Mouse (Mus musculus) MEL (cell line): Measurements from ENCODE around the gene Rogdi.
A peak's percentile ranks its signal among the peaks of the same experiment; 100 is the strongest.

Source experiments
- CHD2 ChIP-seq: IDR thresholded peaks from 2 replicates; pipeline ENCODE4 v1.6.1; 2011; ENCODE audit warnings: low read length, improper control_type of control experiment
- CTCF ChIP-seq, 3 experiments: IDR thresholded peaks in 2 of 3; conservative IDR thresholded peaks in 1 of 3; 2 replicates each; pipeline ENCODE4 v1.5.1; 2011 to 2012; ENCODE audit warnings: low read length in 3 of 3, low read depth in 2 of 3, mild to moderate bottlenecking in 2 of 3, improper control_type of control experiment in 1 of 3, inconsistent platforms in 1 of 3, mixed read lengths in 1 of 3, moderate library complexity in 1 of 3; ENCODE audit not compliant: control insufficient read depth in 1 of 3, insufficient read depth in 1 of 3, poor library complexity in 1 of 3, severe bottlenecking in 1 of 3
- EP300 ChIP-seq, 2 experiments: IDR thresholded peaks; 2 replicates each; pipeline ENCODE4 v1.6.1; 2011; ENCODE audit warnings: improper control_type of control experiment in 2 of 2, low read length in 2 of 2, low read depth in 1 of 2, mild to moderate bottlenecking in 1 of 2
- MAX ChIP-seq: IDR thresholded peaks from 2 replicates; pipeline ENCODE4 v1.6.1; 2011; ENCODE audit warnings: low read length, improper control_type of control experiment
- POLR2AphosphoS2 ChIP-seq: IDR thresholded peaks from 2 replicates; pipeline ENCODE4 v1.6.1; 2011; ENCODE audit warnings: low read length, improper control_type of control experiment
- POLR2AphosphoS5 ChIP-seq: IDR thresholded peaks from 2 replicates; pipeline ENCODE4 v1.6.1; 2012; ENCODE audit warnings: low read depth, borderline replicate concordance, mild to moderate bottlenecking, inconsistent platforms, low read length, moderate library complexity, mixed read lengths
- SMC3 ChIP-seq: IDR thresholded peaks from 2 replicates; pipeline ENCODE4 v1.6.1; 2011; ENCODE audit warnings: low read depth, low read length, improper control_type of control experiment
- TCF12 ChIP-seq: IDR thresholded peaks from 2 replicates; pipeline ENCODE4 v1.6.1; 2014; ENCODE audit warnings: low read depth, mild to moderate bottlenecking, inconsistent platforms, low read length, improper control_type of control experiment, moderate library complexity
- ZC3H11A ChIP-seq: IDR thresholded peaks from 2 replicates; pipeline ENCODE4 v1.6.1; 2012; ENCODE audit warnings: low read depth, mild to moderate bottlenecking, inconsistent platforms, low read length, improper control_type of control experiment

DNA sequence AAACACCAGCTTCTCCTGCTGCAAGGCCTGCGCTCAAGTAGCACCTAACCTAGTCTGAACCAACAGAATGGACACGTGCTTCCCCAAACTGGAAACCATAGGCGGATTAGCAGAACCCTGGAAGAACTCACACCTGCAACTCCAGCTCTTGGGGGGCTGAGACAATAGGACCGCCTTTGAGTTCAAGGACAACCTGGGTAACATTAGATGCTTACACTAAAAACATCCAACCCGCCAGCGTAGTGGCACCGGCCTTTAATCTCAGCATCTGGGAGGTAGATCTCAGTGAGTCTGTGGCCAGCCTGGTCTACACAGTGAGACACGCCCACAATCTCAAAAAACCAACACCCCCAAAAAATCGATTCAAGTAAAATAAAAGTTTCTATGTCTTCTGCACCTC is 50.0 kb downstream of the Rogdi start:
- TF ChIP-seq POLR2AphosphoS2 (no peak), EP300 (IDR thresholded peaks at IDR 0.05; ENCODE audit: low read depth in 1 of 2, low read length in 2 of 2) (no peak), SMC3 (no peak), CHD2 (no peak), ZC3H11A (no peak), MAX (peak; percentile 40; the same call in 1 of the 2 replicates), CTCF (IDR thresholded peaks at IDR 0.05 in 2 of 3, conservative IDR thresholded peaks at IDR 0.05 in 1 of 3; ENCODE audit: control insufficient read depth in 1 of 3, insufficient read depth in 1 of 3, low read depth in 2 of 3, low read length in 3 of 3, poor library complexity in 1 of 3, severe bottlenecking in 1 of 3) (no peak), TCF12 (no peak), POLR2AphosphoS5 (no peak)
